Mouse (Mus musculus) stomach, embryonic 14.5 days (tissue): Measurements from ENCODE around the gene Mxd1. TPM values are rescaled to one million over a fixed set of nuclear protein-coding genes. Genes with fewer than 3 reads are reported as not detected.

Experiments used
- ATAC-seq: fragments of 200-750 bp; cut with Nextera tagmentation; 2 replicates; pipeline ENCODE4 v1.8.0; 2017; ENCODE audit warnings: low read depth, moderate TSS enrichment; ENCODE audit not compliant: insufficient number of reproducible peaks, insufficient read depth, low FRiP score
- H3K27ac ChIP-seq: fragments of 300-500 bp; sonication (generic); 2 replicates; pipeline ENCODE4 v1.5.1; 2014; ENCODE audit warnings: mild to moderate bottlenecking, low read length, moderate library complexity, mixed read lengths
- H3K27me3 ChIP-seq: fragments of 300-500 bp; sonication (generic); 2 replicates; pipeline ENCODE4 v1.6.1; 2014; ENCODE audit warnings: low read length, control low read depth, mixed read lengths; ENCODE audit not compliant: control insufficient read depth, insufficient read depth
- H3K36me3 ChIP-seq: fragments of 300-500 bp; sonication (generic); 2 replicates; pipeline ENCODE4 v1.6.1; 2014; ENCODE audit warnings: mild to moderate bottlenecking, control low read depth, low read length, moderate library complexity, mixed read lengths; ENCODE audit not compliant: control insufficient read depth, insufficient read depth
- H3K4me1 ChIP-seq: fragments of 300-500 bp; sonication (generic); 2 replicates; pipeline ENCODE4 v1.6.1; 2014; ENCODE audit warnings: low read length, control low read depth, mixed read lengths; ENCODE audit not compliant: control insufficient read depth, insufficient read depth
- H3K4me2 ChIP-seq: fragments of 300-500 bp; sonication (generic); replicated peaks from 2 replicates; pipeline ENCODE4 v1.6.1; 2014; ENCODE audit warnings: low read depth, low read length, control low read depth
- H3K4me3 ChIP-seq: fragments of 300-500 bp; sonication (generic); 2 replicates; pipeline ENCODE4 v1.5.1; 2014; ENCODE audit warnings: low read depth, low read length, control low read depth
- H3K9ac ChIP-seq: fragments of 300-500 bp; sonication (generic); replicated peaks from 2 replicates; pipeline ENCODE4 v1.6.1; 2014; ENCODE audit warnings: low read depth, mild to moderate bottlenecking, control low read depth, low read length, moderate library complexity, mixed read lengths
- H3K9me3 ChIP-seq: fragments of 300-500 bp; sonication (generic); 2 replicates; pipeline ENCODE4 v1.6.1; 2016; ENCODE audit warnings: low read depth, low read length, control low read depth; ENCODE audit not compliant: control insufficient read depth
- WGBS: fragments of 180-500 bp; shearing (Covaris S2); extraction: QIAGEN DNeasy Blood & Tissue Kit; methylation state at CpG from one replicate; pipeline ENCODE4 v1.1.7; 2014; 5-methylcytosine and 5-hydroxymethylcytosine counted together
- polyA plus RNA-seq: library from polyadenylated mRNA; unstranded; fragments of >200 nt; fragmentation: Nextera tagmentation; extraction: Ambion mirVana; gene quantifications from 2 replicates; pipeline ENCODE4 v1.2.1, GENCODE M21; 2014

Mxd1 gene
- 10.8 and 10.9 TPM in 2 replicates for polyA plus RNA-seq

DNA sequence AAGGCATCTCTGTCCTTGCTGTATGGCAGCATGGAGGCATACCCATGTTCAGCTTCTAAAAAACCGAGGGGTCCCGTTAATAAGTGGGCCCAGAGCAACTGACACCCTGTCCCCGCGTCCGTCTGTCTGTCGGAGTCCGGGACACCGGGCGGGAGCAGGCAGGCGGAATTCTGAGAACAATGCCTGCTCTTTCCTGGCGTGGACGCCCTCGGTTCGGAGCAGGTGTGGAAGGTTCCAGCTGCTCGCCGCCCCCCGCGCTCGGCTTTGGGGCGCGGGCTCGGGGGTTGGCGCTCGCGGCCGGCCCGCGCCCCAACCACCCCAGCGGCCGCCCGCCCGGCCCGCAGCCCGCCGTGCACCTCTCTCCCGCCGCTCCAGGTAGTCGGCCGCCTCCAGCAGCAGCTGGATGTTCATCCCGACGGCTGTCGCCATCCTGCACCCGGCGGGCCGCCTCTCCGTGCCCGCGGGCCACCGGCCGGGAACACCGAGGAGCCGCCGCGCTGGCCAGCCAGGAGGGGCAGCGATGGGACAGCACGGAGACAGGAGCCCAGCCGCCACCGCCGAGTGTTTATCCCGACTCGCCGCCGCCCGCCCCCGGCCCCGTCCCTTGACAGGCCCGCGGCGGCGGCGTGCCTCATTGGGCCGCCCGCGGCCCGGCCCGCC is at the start of gene Mxd1:
Gene Mxd1, minus strand, starts transcription at position 582 of the 660 bp plus-strand sequence.
- Histone ChIP-seq H3K9ac (peak within 1 kb of the TSS; percentile 69), H3K36me3 (peaks cover 18% of the 10 kb centered on the region), H3K9me3 (no peaks in the 10 kb centered on the region), H3K4me3 (peak within 1 kb of the TSS; percentile 82), H3K27me3 (no peaks in the 10 kb centered on the region), H3K27ac (0 out of 2 replicates have a peak within 1 kb of the TSS, but pooled peaks have one; percentile 44), H3K4me1 (peaks cover 7% of the 10 kb centered on the region), H3K4me2 (peak within 1 kb of the TSS; percentile 84)
- WGBS = under 1% methylated on average over 74 of the region's 76 CpGs
- no peak for ATAC-seq

DNA sequence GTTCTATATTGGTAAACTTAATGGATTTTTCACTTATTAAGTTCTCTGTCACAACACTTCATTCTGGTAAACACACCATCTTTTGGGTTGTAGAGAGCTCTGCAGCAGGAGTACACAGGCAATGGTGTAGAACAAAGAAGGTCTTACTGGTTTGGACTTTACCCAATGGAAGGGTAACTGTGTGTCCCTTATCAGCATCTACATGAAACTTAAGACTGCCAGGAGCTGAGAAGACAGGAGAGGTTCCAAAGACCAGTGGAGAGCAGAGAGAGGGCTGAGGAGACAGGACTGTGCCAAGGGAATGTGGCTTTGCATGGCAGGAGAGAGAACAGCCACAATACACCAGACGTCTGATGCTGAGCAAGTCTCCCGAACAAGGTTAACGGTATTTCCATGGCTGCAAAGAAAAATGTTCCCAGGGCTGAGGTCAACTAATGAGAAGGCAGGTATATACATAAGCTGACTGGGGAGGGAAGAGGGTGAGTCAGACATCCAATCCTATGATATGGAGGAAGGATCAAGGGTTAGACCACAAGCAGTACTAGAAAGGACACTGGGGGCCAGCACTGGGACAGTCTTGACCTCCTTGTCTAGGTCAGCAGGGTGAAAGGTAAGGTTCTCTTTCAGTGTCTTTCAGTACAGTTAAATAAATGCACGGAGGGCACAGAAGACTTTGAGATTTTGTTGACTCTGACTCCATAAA is 39.3 kb upstream of the Mxd1 start:
- Histone ChIP-seq H3K4me1 (no peaks in the 10 kb centered on the region), H3K9ac (no peak overlapping the region), H3K27me3 (no peaks in the 10 kb centered on the region), H3K36me3 (peaks cover 12% of the 10 kb centered on the region), H3K27ac (no peak overlapping the region), H3K4me3 (no peak overlapping the region), H3K9me3 (no peaks in the 10 kb centered on the region), H3K4me2 (no peak overlapping the region)
- ATAC-seq = no peak
- 81% methylated on average over 4 of the region's 4 CpGs for WGBS

DNA sequence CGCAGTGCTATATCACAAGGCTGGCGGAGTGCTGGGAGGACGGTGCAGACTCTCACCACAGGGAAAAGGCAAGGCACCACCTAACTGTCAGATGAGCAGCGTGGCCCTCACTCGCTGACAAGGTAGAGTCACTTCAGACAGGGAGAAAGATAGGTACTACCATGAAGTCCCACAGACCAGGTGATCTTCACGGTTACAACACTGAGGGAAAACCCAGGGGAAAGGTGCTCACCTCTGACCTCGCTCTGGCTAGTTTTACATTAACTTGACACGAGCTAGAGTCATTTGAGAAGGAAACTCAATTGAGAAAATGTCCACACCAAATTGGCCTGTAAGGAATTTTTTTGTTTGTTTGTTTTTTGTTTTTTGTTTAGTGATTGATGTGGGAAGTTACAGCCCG is 33.6 kb upstream of the Mxd1 start:
- Histone ChIP-seq H3K4me2 (no peak overlapping the region), H3K27me3 (no peaks in the 10 kb centered on the region), H3K9me3 (no peaks in the 10 kb centered on the region), H3K4me3 (no peak overlapping the region), H3K36me3 (peaks cover 41% of the 10 kb centered on the region), H3K9ac (no peak overlapping the region), H3K27ac (no peak overlapping the region), H3K4me1 (no peaks in the 10 kb centered on the region)
- no peak for ATAC-seq
- WGBS = 90% methylated on average over 9 of the region's 9 CpGs

DNA sequence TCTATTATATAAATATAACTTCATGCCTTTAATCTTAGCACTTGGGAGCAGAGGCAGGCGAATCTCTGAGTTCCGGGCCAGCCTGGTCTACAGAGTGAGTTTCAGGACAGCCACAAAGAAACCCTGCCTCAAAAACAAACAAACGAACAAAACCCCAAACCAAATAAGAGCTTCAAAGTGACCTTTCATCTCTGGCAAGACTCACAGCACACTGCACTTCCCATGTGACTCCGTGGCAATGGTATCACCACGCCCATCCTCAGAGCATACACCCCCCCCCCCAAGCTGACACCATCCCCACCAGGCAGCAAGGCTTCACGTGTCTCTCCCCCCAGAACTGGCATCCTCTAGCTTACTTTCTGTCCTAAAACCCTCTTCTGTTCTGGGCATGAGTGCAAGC is 28.9 kb upstream of the Mxd1 start:
- WGBS = 82% methylated on average over 6 of the region's 6 CpGs
- no peaks in the 10 kb centered on the region for H3K27me3 ChIP-seq
- H3K9ac ChIP-seq = no peak overlapping the region
- H3K4me2 ChIP-seq = no peak overlapping the region
- H3K27ac ChIP-seq = no peak overlapping the region
- no peak overlapping the region for H3K4me3 ChIP-seq
- no peak for ATAC-seq
- no peaks in the 10 kb centered on the region for H3K4me1 ChIP-seq
- H3K9me3 ChIP-seq = no peaks in the 10 kb centered on the region
- peaks cover 35% of the 10 kb centered on the region for H3K36me3 ChIP-seq

DNA sequence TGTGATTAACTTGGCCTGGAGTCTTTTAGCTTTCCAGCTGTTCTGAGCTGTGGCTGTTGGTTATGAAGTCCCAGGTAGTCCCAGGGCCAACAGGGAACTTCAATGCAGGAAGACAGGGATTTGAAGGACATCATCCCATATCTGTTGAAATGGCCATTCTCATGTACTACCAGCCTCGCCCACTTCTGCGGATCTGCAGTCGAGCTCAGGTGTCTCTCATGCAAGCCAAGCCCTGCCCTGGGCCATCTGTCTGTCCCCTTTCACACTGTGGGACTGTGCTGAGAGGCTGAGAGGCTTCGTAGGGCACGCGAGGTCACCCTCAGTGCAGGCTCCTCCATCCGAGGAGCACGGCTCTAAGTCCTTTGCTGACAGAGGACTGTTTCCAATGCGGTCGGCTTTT is 27.3 kb upstream of the Mxd1 start:
- H3K27me3 ChIP-seq = no peaks in the 10 kb centered on the region
- H3K4me1 ChIP-seq = no peaks in the 10 kb centered on the region
- no peak overlapping the region for H3K4me3 ChIP-seq
- H3K27ac ChIP-seq = no peak overlapping the region
- H3K9me3 ChIP-seq = no peaks in the 10 kb centered on the region
- no peak for ATAC-seq
- WGBS = 82% methylated on average over 10 of the region's 10 CpGs
- peaks cover 26% of the 10 kb centered on the region for H3K36me3 ChIP-seq
- no peak overlapping the region for H3K9ac ChIP-seq
- H3K4me2 ChIP-seq = no peak overlapping the region

DNA sequence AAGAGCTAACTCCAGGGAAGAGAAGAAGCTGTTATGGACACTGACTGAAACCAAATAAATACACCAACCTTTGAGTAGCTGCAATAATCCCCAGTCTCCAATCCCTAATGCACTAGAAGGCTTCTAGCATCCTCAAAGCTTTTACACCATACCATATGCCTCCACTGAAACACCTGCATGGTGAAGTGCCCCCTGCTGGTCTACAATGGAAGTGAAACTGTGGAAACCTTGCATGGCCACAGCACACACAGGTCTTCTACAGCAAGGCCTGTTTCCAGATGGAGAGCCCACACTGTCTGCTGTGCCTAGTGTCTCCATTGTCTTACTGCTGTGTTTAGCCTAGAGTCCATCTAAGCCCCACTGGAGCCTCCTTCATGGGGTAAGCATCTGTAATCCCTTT is 25.5 kb upstream of the Mxd1 start:
- Histone ChIP-seq H3K36me3 (peaks cover 20% of the 10 kb centered on the region), H3K4me1 (no peaks in the 10 kb centered on the region), H3K4me3 (no peak overlapping the region), H3K9ac (no peak overlapping the region), H3K27ac (no peak overlapping the region), H3K9me3 (no peaks in the 10 kb centered on the region), H3K27me3 (no peaks in the 10 kb centered on the region), H3K4me2 (no peak overlapping the region)
- ATAC-seq = no peak

DNA sequence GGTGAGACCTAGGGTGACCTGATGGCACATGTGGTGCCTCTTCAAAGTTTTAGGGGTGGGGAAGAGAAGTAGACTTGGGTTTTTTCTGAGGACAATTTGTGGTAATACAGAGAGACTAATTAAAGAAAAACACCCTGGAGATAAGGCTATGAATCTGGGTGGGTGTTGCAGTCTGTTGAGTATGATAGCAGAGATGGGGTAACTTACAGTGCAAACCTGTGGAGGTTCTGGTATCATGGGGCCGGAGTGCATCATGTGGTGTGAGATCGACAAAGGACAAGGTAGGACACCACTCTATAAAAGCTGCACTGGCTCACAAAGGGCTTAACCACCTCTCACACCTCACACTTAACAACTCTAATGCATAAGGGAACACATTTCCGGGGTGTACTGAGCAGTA is 20.7 kb upstream of the Mxd1 start:
- 90% methylated on average over 3 of the region's 3 CpGs for WGBS
- Histone ChIP-seq H3K36me3 (peaks cover 4% of the 10 kb centered on the region; the same call in 1 of the 2 replicates), H3K27ac (no peak overlapping the region), H3K9me3 (no peaks in the 10 kb centered on the region), H3K27me3 (no peaks in the 10 kb centered on the region), H3K9ac (no peak overlapping the region), H3K4me2 (no peak overlapping the region), H3K4me3 (no peak overlapping the region), H3K4me1 (no peaks in the 10 kb centered on the region)
- no peak for ATAC-seq

DNA sequence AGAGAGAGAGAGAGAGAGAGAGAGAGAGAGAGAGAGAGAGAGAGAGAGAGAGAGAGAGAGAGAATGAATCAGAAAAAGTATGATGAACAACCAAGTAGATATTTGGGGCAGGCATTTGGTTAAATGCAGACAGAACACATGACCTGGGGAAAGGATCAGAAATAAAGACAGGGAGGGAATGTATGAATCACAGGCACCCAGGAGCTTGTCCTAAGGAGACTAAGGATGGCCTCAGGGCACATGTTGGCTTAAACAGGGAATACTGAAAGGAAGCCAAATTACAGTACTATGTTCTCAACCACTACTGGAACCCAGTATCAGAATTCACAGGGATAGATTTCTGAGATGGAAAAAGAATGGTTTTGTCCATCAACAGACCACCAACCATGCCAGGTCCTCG is 18.0 kb upstream of the Mxd1 start:
- no peak for ATAC-seq
- H3K9ac ChIP-seq = no peak overlapping the region
- WGBS = 64% methylated on average over 1 of the region's 1 CpGs

More for the DNA sequence above, 18.0 kb upstream of the Mxd1 start:
- H3K36me3 ChIP-seq = peaks cover 9% of the 10 kb centered on the region
- H3K9me3 ChIP-seq = no peaks in the 10 kb centered on the region
- H3K4me3 ChIP-seq = no peak overlapping the region
- H3K27ac ChIP-seq = no peak overlapping the region
- H3K4me2 ChIP-seq = no peak overlapping the region
- H3K4me1 ChIP-seq = peaks cover 5% of the 10 kb centered on the region; the same call in 1 of the 2 replicates
- no peaks in the 10 kb centered on the region for H3K27me3 ChIP-seq
